Mouse (Mus musculus): Measurements from ENCODE around the gene Gbx1.

Gene Gbx1

DNA sequence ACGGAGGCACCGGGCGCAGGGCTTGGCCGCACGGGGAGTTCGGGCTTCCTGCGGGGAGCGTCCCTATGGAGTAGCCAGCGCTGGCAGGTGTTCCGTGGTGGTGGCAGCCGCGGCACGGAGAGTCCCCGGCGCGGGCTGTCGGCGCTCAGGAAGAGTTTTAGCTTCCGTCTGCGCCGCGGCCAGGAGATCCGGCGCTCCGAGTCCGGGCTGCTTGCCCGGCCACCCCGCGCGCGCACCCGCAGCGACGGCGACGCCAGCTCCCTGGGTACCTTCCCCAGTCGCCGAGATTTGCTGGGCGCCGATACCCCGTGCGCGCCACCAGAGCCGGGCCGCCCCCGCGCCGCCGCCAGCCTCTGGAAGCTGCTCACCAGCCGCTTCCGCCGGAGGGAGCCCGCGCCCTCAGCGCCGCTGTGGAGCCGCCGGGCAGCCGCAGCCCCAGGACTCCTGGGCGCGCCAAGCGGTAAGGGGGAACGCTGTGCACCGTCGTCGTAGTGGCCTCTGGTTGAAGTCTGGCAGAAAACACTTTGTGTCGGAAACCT lies 52.2 kb downstream of the Gbx1 start:
- peak; percentile 49 for DNase-seq

DNA sequence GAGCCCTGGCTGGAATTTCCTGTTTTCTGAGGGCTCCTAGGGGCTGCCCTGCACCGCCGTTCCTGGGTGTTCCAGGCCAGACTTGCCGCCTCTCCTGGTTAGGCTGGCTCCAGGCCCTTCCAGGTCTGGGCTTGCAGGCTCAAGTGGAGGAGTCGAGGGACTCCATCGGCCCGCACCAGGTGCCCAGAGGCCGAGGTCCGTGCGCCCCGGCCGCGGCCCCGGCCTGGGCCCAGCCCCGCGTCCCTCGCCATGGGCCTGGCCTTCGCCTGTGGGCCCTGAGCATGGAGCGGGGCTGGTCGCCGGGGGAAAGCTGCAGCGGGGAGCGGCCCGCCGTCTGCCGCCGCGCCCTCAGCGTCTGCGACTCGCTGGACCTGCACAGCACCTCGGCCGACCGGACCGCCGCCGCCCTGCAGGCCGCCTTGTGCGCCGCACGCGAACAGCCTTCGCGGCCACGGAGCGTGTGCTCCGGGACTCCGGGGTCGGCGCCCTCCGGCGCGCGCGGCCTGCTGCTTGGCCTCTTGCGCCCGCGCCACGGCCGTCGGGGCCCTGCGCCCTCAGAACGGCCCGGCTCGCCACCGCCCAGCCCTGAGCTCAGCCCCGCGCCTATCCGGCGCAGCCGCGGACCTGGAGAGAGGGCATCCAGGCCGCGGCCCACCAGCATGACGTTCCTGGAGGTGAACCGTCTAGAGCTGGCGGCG lies 52.8 kb downstream of the Gbx1 start:
- peak; percentile 67 for DNase-seq

DNA sequence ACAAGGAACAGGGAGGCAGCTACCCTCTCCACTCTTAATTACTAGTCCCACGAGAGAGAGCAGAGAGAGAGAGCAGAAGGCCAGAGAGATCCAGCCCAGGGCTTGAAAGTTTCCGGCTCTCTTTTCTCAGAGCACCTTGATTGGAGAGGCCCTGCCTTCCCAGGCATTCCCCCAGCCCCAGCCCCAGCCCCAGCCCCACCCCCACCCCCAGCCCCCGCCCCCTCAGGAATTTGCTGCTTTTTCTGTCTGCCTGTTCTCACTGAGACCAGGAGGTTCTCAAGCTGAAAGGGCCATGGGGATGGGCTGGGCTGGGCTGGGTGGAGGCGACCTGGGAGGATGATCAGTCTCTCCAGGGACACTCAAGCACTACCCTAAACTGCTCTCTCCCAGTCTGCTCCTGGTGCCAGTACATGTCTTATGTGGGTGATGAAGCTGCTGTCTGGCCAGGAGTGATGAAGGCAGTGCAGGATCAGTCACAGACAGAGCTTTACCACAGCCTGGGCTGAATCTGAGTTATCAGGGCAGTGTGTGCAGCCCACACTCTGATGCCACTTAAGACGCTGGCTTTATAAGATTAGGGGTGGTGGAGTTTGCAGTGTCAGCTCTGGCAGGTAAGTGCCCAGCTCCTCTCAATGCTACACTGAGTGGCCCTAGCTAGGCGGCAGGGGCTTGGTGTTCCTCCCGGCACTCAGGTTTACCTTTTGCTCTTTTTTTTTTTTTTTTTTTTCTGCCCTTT lies 54.0 kb downstream of the Gbx1 start:
- no peak for DNase-seq

DNA sequence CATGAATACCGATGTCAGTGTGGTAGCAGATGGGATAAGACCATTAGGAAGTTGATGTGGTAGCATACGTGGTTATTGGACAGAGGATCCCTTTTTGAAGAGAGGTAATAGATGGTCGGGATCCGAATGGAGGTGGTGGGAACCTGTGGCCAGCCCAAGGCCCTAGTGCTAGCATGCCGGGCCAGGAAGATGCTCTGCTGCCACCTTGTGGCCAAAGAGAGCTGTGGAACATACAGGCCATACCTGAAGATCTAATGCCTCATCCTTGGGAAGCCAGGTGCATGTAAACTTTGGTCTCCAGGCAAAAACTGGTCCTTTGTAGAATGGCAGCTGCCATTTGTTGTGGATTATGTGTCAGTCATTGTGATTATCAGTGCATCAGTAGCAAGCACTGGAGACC lies 56.4 kb downstream of the Gbx1 start:
- DNase-seq, result peak; percentile 89

DNA sequence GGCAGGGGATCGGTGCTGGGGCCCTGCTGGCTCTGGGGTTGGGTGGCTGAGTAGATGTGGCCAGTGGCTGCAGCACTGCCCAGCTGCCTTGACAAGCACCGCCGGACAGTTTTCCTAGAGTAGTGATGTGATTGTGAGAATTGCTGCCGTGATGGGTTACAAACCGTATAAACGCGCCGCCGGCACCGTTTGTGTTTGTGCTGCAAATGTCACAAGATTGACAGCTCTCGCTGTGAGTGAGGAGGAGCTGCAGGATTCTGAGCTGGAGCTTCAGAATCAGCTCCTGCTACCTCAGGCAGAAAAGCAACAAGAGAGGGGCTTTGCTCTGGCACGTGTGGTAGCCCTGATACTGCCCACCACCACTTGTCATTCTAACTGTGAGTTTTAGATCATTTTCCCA lies 60.2 kb downstream of the Gbx1 start:
- DNase-seq, result no peak

DNA sequence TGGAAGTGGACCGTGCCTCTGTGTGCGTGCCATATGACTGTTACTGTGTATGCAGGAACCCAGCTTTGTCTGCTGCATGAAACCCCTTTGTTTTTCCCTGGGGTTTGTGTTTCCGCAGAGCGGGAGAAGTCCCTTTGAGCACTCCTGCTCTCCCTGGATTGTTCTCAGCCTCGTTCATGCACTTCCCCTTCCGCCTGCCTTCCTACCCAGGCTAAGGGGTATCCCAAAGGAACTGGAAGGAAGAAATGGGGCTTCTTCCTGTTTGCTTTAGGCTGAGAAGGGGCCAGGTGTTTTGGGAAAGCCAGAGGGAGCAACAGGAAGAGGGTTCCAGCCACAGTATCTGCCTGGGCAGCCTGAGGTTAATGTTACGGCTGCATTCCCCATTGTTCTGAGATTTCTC lies 71.4 kb downstream of the Gbx1 start:
- no peak for DNase-seq

DNA sequence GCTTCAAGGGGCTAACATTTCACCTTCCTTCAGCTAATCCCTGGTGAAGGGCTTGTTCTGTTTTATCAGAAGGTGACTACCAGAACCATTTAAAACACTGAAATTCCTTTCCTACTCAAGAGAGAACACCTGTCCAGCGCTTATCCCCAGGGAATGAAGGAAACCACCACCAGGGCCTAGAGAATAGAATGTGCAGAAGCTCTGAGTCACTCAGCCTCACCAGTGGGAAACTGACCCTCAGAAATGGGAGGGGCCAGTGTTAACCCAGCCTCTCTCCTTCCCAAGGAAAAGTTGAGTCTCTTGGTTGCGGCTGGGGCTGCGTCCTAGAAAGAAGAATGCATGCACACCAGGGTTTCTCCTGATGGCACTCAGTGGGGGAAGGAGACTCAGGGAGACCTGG lies 71.9 kb downstream of the Gbx1 start:
- DNase-seq, result no peak

DNA sequence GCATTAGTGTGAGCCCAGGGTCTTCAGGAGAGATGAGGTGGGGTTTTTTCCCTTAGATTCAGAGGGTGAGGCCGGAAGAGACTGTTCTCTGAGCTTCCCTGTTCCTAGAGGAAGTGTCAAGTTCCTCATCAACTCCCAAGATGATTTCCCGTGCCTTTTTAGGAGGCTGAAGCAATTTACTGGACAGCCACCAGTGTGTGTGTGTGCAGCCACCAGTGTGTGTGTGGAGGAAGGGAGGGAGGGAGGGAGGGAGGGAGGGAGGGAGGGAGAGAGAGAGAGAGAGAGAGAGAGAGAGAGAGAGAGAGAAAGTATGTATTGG lies 73.1 kb downstream of the Gbx1 start:
- DNase-seq, result no peak

DNA sequence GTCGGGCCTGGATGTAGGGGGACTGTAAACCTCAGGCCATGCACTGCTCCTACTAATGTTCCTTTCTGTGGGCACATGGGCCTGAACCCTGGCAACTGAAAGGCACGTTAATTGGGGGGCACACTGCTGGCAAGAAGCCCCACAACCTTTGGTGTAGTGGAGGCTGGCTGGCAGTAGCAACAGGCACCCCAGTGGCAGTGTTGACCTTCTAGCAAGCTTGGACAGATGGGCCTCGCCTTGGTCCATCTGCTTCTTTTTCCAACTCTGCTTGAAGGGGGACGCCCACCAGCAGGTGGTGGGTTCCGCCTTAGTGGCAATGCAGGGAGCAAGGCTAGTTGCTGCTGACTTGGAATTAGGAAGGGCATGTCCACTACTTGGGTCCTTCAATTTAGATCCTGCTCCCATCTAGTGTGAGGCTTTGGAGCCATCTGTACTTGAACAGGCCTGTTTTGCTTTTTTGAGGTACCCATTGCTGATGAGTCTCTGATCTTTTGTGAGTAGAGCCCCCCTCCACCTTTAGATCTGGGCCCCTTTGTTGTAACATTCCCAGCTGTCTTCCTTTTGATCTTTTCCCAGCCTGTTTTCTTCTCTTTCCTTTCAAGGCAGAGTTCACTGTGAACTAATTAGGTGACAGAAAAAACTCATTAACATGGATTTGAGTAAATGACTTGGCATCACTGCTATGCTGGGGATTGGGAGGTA lies 73.6 kb downstream of the Gbx1 start:
- DNase-seq, result no peak
